Mouse (Mus musculus) spleen, postnatal 10 days (tissue): Measurements from ENCODE around the gene Cyp2w1.

Source experiments
- DNase-seq, 2 experiments: peaks; one replicate each; pipeline ENCODE4 v3.0.0; 2021 to 2022; ENCODE audit warnings: low spot score in 2 of 2

Gene Cyp2w1

DNA sequence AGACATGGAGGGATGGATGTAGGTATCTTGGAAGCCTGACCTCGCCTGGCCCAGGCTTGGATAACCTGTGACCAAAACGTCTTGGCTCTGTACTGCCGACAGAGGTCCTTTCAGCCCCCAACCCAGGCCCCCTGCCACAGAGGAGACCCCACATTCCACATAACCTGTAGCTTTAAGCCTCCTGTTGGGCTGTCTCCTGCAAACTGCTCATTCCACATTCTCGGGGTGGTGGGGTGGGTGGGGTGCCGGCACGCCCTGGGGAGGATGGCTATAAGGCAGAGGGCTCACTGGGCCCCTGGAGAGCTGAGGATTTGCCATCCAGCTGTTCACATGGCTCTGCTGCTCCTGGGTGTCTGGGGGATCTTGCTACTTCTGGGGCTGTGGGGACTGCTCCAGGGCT is at the start of gene Cyp2w1:
Gene Cyp2w1, plus strand, starts transcription at position 301 of the 400 bp plus-strand sequence.
- no peak for DNase-seq

DNA sequence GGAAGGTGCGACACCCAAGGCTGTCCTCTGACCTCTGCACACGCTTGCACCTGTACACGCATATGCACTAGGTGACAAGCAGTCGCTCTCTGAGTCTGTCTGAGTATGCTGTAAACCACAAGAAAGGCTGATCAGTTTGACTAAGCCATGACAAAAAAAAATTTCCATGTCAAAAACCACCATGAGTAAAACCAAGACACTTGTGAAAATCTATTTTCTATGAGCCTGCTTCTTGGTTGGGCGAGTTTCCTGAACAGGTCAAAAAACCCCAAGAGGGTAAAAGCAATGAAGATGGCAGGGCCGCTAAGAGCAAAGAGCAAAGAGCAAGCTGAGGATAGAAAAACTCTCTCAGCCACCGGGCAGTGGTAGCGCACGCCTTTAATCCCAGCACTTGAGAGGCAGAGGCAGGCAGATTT is 48.8 kb upstream of the Cyp2w1 start:
- DNase-seq: no peak

DNA sequence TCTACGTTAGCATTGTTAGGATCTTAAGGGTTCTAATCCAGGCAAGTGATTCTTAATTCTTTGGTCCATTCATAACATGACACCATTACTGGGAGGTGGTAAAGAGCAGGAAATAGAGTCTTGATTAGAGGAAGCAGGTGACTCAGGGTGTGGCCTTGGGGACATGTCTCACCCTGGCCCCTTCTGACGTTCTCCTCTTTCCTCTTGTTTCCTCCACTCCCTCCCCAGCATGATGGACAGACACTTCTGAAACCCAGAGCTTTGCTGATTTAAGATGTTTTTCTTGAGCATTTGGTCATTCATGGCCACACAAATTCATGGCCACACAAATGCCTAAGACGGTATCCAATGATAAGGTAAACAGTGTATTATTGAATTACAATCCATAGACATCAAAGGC is 42.5 kb upstream of the Cyp2w1 start:
- no peak for DNase-seq

DNA sequence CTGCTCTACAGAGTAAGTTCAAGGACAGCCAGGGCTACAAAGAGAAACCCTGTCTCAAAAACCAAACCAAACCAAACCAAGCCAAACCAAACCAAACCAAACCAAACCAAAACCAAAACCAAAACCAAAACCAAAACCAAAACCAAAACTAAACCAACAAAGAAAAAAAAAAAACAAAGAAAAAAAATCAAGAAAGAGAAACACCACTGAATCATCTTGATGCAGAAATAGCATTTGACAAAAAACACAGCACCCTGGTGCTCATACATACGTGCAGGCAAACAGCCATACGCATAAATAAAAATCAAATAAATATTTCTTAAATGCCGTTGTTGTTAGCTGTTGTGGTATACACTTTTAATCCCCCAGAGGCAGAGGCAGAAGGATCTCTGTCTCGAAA is 41.9 kb upstream of the Cyp2w1 start:
- no peak for DNase-seq

DNA sequence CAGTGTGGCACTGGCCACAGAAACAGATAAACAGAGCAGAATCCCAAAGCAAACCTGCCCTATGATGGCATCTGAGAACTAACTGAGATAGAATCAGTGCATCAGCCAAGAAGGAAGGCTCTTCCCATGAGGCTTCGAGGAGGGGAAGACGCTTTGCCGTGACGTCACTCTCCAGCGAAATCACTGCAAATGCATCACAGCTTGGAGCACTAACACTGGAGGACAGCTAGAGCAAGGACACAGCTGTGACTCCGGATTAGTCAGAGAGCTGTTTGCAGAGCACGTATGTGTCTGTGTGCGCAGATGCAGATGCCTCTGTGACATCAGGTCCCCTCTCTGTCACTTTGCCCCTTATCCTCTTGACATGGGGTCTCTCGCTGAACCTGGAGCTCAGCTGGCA is 40.6 kb upstream of the Cyp2w1 start:
- no peak for DNase-seq

GRCm38 (mm10) chr5:139313536-139313935 is 38.9 kb upstream of the Cyp2w1 start:
- no peak for DNase-seq

- DNase-seq: no peak
These were observed 37.3 kb upstream of the Cyp2w1 start for GRCm38 (mm10) chr5:139314941-139315642.

- no peak for DNase-seq
These were observed 35.3 kb upstream of the Cyp2w1 start for GRCm38 (mm10) chr5:139316982-139317675.

DNA sequence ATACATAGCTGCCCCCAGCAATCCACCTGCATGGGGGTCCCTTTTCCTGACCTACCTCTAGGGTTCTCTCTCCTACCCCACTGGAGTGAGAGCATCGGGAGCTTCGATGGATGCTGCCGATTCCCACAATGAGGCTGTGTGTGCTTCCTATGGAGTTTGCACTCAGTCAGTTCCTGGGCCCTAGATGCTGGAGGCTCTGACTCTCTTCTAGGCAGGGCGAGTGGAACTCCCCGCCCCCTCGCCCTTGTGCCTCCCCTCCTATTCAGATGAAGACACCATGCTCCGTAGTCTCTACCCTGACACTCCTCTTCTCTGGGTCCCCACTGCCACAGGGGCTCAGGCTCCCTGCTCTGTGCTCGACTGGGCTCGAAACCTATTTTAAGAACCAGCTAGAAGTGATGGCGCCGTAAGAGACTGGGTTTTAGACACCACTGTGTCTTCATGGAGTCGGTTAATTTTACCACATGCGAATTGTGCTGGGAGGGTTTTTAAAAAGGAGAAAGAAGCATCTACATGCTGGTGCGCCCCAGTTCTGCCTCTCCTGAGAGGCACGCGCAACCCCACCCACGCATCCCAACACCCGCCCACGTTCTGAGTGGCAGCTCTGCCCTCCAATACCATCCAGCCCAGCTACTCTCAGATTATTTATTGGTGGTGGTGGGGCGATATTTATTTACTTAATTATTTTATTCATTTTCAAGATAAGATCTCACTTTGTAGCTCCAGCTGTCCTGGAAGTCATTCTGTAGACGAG is 34.5 kb upstream of the Cyp2w1 start:
- no peak for DNase-seq

GRCm38 (mm10) chr5:139320424-139320823 is 32.0 kb upstream of the Cyp2w1 start:
- no peak for DNase-seq

DNA sequence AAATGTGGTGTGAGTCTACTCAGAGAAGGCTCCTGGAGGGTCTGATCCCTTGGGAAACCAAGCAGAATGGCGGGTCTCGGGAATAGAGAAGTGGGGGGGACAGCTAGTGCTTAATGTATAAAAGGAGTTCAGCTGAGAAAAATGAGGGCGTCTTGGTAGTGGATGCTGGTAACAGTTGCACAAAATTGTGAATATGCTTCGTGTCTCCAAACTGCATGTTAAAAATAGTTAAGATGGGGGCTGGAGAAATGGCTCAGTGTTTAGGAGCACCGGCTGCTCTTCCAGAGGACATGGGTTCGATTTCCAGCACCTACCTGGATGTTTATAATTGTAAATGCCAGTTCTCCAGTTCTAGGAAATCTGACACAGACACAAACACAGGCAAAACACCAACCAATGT is 31.1 kb upstream of the Cyp2w1 start:
- DNase-seq: no peak

DNA sequence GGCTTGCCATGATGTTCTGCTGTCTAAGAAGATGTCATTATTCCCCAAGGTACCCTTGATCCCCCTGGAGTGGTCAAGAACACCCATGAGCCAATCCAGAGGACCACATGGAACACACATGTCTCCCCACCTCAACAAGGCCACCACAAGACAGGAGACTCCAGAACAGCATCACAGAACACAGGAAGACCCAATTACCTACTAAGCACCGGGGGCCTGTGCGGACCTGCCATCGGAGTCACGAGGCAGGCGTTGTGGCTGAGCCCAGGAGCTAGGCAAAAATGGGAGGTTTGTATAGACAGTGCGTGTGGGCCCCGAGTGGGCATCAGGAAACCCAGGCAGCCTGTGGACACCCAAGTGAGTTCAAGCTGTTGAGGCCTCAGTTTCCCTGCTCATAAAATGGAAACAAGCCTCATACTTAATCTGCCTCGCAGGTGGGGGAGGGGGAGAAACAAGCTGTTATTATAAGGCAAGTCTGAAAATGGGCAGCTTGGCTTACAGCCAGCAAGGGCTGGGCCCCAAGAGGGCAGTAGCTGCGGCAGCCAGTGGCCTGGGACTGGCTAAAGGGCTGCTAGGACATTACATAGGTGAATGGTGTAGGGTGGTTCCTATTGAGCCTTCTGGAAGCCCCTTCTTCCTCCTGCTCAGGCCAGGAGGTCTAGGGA is 29.0 kb upstream of the Cyp2w1 start:
- DNase-seq: no peak

DNA sequence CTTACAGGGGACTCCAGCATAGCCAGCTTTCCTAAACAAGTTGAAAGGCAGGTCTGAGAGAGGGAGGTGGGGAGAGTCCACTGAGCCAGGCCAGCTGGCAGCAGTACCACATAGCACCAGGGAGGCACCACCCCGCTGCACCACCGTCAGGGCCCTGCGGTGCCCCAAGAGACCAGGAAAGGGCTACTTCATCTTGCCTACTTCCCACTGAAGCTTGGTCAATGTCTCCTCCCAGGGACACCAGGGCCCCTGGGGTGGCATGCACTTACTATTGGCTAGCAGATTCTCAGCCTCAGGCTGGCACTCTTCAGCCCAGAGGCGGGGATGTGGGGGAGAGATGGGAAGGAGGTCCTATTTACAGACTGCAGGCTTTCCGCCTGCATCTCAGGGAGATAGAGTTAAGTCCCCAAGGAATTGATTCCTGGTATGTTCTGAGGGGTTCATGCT is 28.3 kb upstream of the Cyp2w1 start:
- DNase-seq: no peak

- peak; percentile 45 to 67 for DNase-seq
These were observed 27.6 kb upstream of the Cyp2w1 start for GRCm38 (mm10) chr5:139324691-139325394.

GRCm38 (mm10) chr5:139325395-139325966 is 26.9 kb upstream of the Cyp2w1 start, which contains the start of gene Adap1:
Gene Adap1 (minus strand): TSS chr5:139325622.
- DNase-seq: peak; percentile 48 to 69

- no peak for DNase-seq
These were observed 26.2 kb upstream of the Cyp2w1 start for GRCm38 (mm10) chr5:139326111-139326696.

DNA sequence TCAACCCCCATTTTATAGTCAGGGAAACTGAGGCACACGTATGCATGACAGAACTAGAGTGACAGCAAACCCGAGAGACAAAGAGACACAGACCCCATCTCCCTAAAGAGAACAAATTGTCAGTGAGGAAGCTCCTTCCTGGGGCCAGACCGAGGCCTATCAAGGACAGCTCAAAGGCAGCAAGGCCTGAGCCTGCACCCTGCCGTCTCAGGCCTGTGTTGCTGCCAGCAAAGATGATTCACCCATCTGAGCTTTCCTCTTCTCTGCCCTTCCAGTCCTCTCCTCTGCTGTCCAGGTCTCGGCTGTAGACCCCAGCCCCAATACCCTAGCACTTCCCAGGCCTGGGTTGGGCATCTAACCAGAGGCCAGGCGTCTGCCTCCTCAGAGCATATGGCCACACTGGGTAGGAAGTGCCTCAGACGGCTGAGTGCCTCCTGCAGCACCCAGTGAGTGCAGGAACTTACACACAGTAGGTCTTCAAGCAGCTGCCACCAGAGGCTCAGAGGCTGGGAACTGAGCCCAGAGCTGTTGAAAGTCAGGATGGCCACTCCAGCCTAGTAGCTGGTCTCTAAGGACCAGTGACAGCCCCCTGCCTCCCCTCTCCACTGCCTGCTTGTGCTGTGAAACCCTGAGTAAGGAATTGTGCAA is 25.3 kb upstream of the Cyp2w1 start:
- no peak for DNase-seq

- DNase-seq: no peak
These were observed 24.8 kb upstream of the Cyp2w1 start for GRCm38 (mm10) chr5:139327634-139328020.

GRCm38 (mm10) chr5:139330766-139331165 is 21.7 kb upstream of the Cyp2w1 start:
- no peak for DNase-seq

GRCm38 (mm10) chr5:139331742-139332141 is 20.7 kb upstream of the Cyp2w1 start:
- DNase-seq: peak; percentile 82 to 86
